Mouse (Mus musculus): ENCODE data around the gene Rbbp9.

GRCm38 (mm10) chr2:144593951-144594651 is 43.4 kb upstream of the Rbbp9 start, which contains the start of gene Smim26:
- no peak for TF ChIP-seq GATA1 (IDR thresholded peaks at IDR 0.05; ENCODE audit: borderline replicate concordance, low read length)
- TF ChIP-seq FLI1 (IDR thresholded peaks at IDR 0.05; ENCODE audit: low read length): no peak

Data from megakaryocyte, embryonic 14.5 days (primary cell).